Mouse (Mus musculus) embryo, embryonic 9.5 days (tissue): Measurements from ENCODE around the gene Klhl15.
A peak's percentile ranks its signal among the peaks of the same experiment; 100 is the strongest.

Experiments used
- DNase-seq: peaks from one replicate; pipeline ENCODE4 v3.0.0-alpha.2; 2017; ENCODE audit errors: extremely low spot score

Klhl15 gene

GRCm38 (mm10) chrX:94234532-94235189, at the start of gene Klhl15:
TSS of gene Klhl15 (plus strand) at chrX:94234599.
- DNase-seq = peak; percentile 85

- DNase-seq = no peak
Measured at GRCm38 (mm10) chrX:94185156-94185555, 49.2 kb upstream of the Klhl15 start.

GRCm38 (mm10) chrX:94193901-94194300, 40.5 kb upstream of the Klhl15 start:
- peak; percentile 10 for DNase-seq

DNA sequence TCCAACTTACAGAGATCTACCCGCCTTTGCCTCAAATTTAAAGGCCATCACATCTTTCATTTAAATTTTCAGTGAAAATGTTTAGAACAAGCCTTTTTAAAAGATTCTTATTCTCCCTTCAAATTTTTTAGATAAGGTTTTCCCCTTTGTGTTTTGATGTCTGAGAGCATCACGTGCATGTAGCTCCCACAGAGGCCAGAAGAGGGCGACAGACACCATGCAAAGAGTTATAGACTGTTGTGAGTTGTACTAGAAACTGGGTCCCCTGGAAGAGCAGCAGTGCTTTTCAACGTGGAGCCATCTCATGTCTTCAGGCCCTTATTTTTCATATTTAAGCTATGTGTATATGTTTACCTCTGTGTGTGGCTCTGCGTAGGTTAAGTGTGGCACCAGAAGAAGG, 36.6 kb upstream of the Klhl15 start:
- DNase-seq = no peak

DNA sequence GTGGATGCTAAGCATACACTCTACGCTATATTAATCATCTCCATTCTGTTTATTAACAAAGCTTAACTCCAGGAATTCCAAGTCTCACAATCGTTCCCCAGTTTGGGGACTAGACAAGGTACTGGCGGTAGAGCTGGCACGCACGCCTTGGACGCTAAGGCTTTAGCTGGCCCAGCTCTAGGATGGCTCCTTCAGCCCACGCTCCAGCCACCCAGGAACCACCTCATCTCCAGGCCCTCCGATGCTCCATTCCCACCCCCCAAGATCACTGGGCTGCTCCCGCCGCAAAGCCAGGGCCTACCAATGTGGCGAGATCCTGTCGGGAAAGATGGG, 22.2 kb upstream of the Klhl15 start:
- DNase-seq = no peak

DNA sequence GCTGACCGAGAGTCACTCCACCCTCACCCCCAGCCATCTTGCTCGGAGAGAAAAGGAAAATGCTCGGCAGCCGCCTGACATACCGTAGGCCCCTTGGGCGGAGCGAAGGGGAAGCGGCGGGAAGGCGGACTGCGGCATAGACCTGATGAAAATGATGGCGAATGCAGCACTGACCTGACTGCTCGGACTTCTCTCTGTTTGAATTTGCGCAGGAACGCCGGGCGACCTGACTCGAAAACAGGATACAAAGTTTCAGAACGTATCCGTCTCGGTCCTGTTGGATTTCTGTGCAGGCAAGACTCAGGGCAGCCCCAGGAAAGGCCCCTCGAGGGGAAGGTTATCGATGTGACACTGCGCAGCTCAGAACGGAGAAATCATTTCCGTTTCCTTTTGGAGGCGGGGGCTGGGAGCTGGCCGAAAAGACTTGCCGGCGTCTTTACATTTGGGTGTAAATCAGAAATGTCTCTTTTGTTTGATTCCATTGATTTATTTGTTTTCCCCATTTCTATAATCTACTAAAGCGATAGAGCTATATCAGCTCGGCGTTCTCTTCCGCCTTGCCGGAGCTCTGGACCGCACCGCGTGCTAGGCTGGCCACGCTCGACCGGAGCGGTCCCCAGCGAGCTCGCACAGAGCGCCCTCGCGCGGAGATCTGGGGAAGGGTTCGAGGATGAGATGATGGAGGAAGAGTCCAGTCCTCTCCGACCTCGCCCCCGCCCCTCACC, 21.6 kb upstream of the Klhl15 start, which contains the start of gene Eif2s3x:
Eif2s3x (minus strand) TSS at position 266 of the 725 bp plus-strand sequence.
- DNase-seq = peak; percentile 87

DNA sequence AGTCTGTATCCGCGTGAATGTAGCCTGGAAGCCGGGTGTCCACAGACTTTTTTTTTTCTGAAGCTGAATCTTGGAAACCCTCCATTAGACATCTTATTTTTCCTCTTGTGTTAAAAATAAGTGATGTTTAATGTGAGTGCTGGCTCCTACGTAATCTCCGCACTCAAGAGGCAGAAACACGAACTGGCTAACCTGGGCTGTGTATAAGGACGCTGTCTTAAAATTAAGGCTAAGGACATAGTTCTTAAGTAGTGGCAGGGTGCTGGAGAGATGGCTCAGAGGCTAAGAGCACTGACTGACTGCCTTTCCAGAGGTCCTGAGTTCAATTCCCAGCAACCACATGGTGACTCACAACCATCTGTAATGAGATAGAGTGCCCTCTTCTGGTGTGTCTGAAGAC, 21.0 kb upstream of the Klhl15 start:
- DNase-seq = no peak

DNA sequence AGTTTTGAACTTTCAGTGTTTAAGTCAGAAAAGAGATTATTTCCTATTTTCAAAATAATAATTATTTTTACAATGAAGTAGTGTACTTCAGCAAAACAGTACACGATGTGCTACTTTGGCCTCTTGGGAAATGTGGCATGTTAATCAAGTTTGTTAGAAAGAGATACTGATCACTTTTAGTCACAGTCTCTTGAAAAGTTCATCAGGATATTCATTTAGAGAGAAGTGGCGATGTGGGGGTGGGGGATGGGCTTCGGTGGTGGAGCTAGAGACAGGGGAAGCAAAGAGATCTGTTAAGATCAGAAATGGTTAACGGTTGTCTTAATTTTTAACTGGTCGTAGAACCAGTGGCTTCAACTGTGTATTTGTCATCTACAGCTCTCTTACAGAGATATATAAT, 967 bp upstream of the Klhl15 start:
- no peak for DNase-seq

- no peak for DNase-seq
Measured at GRCm38 (mm10) chrX:94233936-94234531, 365 bp upstream of the Klhl15 start.

- DNase-seq = no peak
Measured at GRCm38 (mm10) chrX:94235190-94235555, 774 bp downstream of the Klhl15 start.

GRCm38 (mm10) chrX:94235601-94236000, 1.2 kb downstream of the Klhl15 start:
- DNase-seq = no peak

- DNase-seq = peak; percentile 41
Measured at GRCm38 (mm10) chrX:94288923-94289322, 54.5 kb downstream of the Klhl15 start.

DNA sequence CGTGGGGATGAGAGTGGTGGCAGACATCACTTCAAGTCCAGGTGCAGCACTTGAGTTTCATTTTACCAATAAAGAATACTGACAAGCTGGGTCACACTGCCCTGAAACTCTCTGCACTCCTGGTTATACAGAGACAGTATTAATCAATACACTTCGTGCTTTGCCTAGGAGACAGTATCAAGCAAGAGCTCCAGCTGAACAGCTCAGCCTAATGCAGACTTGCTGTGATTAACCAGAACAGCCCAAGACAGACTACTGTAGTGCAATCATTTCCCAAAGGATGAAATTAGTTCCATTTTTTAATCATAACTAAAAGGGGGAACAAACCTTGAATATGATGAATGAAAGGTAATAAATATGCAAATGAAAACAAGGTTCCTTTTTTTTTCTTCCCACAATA, 68.5 kb downstream of the Klhl15 start:
- DNase-seq = no peak

DNA sequence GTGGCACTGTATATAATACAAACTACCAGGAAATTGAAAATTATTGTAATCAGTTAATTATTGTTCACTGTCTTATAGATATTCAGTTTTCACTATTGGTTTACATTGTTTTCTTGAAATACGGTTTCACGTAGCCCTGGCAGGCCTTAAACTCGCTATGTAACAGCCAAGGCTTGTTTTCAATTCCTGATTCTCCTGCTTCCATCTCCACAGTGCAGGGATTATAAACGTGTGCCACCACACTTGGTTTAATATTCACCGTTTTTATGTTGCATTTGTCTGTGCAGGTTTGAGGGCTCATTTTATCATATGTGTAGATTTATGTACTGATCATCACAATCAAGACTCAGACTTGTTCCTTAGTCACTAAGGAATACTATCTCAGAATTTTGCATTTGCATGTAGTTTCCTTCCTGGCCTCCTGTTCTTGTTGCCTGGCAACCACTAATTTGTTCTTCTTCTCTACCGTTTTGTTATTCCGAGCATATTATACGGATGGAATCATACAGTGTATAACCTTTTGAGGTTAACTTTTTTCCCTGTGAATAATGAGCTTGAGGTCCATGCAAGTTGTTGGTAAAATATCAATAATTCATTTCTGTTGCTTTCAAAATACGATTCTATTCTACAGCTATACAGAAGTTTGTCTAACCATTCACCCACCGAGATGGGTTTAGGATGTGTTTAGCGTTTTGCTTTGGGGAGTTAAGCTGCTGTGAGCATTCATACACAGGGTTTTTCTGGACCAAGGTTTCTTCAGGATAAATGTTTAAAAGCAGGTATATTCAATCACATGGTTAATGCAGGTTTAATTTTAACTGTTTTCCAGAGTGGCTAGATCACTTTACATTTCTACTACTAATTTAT, 86.9 kb downstream of the Klhl15 start:
- DNase-seq = no peak
